Comparison of ENCODE assay signal across 10 mouse cellular contexts in genomic region chr11:59346166-59346910, GRCm38 (mm10). TPM values are rescaled to one million over a fixed set of nuclear protein-coding genes. Genes with fewer than 3 reads are reported as not detected.
A peak's percentile ranks its signal among the peaks of the same experiment; 100 is the strongest.
DNase-seq lines count a peak whose midpoint lies in the region; ATAC-seq lines count a peak whose summit lies in the region.
"Had no signal": no experiment of that assay in that cellular context is flagged by ENCODE, and none has a peak within 500 bp of the region (broad histone marks: within the 10 kb centered on the region; RNA-seq: fewer than 3 reads in every experiment).

No protein-coding gene starts in this region.

- H3K4me2 ChIP-seq in heart, embryonic 13.5 days: no peak overlapping the region
- no peak overlapping the region for H3K4me2 ChIP-seq in kidney, embryonic 14.5 days (replicated peaks; ENCODE audit: low read depth, low read length)
- H3K4me2 ChIP-seq: liver, embryonic 13.5 days; neural tube, embryonic 13.5 days had no signal

- no peak overlapping the region for H3K4me3 ChIP-seq in heart, embryonic 13.5 days
- H3K4me3 ChIP-seq in kidney, embryonic 14.5 days (ENCODE audit: low read length): no peak overlapping the region
- H3K4me3 ChIP-seq: liver, embryonic 13.5 days; neural tube, embryonic 13.5 days had no signal

- DNase-seq in adrenal gland, adult 2 months: peak; percentile 56
- DNase-seq in adrenal gland, adult 18-20 months (ENCODE audit: low spot score in 2 of 2): no peak
- peak; percentile 53 to 68 for DNase-seq in adrenal gland, postnatal 36 days
- peak; percentile 62 for DNase-seq in lung, postnatal 14 days
- DNase-seq in spleen, postnatal 36 days (ENCODE audit: low spot score in 2 of 2): no peak
- no peak for DNase-seq in kidney, postnatal 10 days
- DNase-seq: liver, embryonic 13.5 days had no signal

- H3K9ac ChIP-seq in heart, embryonic 13.5 days: 0 out of 2 replicates have a peak overlapping the region, but pooled peaks have one; percentile 2
- H3K9ac ChIP-seq in kidney, embryonic 14.5 days (ENCODE audit: low read depth, low read length): no peak overlapping the region
- H3K9ac ChIP-seq: liver, embryonic 13.5 days; neural tube, embryonic 13.5 days had no signal

- no peaks in the 10 kb centered on the region for H3K27me3 ChIP-seq in heart, embryonic 13.5 days (replicated peaks)
- no peaks in the 10 kb centered on the region for H3K27me3 ChIP-seq in kidney, embryonic 14.5 days (ENCODE audit: control insufficient read depth, insufficient read depth, low read length)
- H3K27me3 ChIP-seq: liver, embryonic 13.5 days; neural tube, embryonic 13.5 days had no signal

- no peaks in the 10 kb centered on the region for H3K9me3 ChIP-seq in heart, embryonic 13.5 days
- 0 out of 2 replicates have a peak, but pooled peaks cover 3% of the 10 kb centered on the region for H3K9me3 ChIP-seq in kidney, embryonic 14.5 days (ENCODE audit: control insufficient read depth, low read length)
- H3K9me3 ChIP-seq: liver, embryonic 13.5 days; neural tube, embryonic 13.5 days had no signal

- no peaks in the 10 kb centered on the region for H3K36me3 ChIP-seq in heart, embryonic 13.5 days
- H3K36me3 ChIP-seq in kidney, embryonic 14.5 days (ENCODE audit: control insufficient read depth, insufficient read depth, low read length): no peaks in the 10 kb centered on the region
- H3K36me3 ChIP-seq: liver, embryonic 13.5 days; neural tube, embryonic 13.5 days had no signal

- peaks cover 24% of the 10 kb centered on the region for H3K4me1 ChIP-seq in heart, embryonic 13.5 days
- peaks cover 12% of the 10 kb centered on the region; the same call in 1 of the 2 replicates for H3K4me1 ChIP-seq in kidney, embryonic 14.5 days (ENCODE audit: control insufficient read depth, insufficient read depth, low read length)
- H3K4me1 ChIP-seq: liver, embryonic 13.5 days had no signal

- 46% methylated on average over 11 of the region's 11 CpGs for WGBS in heart, embryonic 13.5 days
- 77% methylated on average over 11 of the region's 11 CpGs for WGBS in kidney, embryonic 14.5 days

- no peak for ATAC-seq in heart, embryonic 13.5 days (ENCODE audit: extremely low read depth, insufficient number of reproducible peaks, low FRiP score, low TSS enrichment)
- no peak for ATAC-seq in kidney, embryonic 14.5 days (ENCODE audit: low FRiP score, low TSS enrichment)

- peak overlapping the region; percentile 80 for H3K27ac ChIP-seq in heart, embryonic 13.5 days (replicated peaks)
- no peak overlapping the region for H3K27ac ChIP-seq in kidney, embryonic 14.5 days (ENCODE audit: low read depth, low read length)
- H3K27ac ChIP-seq: liver, embryonic 13.5 days; neural tube, embryonic 13.5 days had no signal

RNA-seq across cellular contexts. Expression of gene Prss38, which starts 29.1 kb away (rescaled TPM):
- total RNA-seq in adrenal gland, adult 2 months (2021): not detected
- not detected in 2 replicates for polyA plus RNA-seq in adrenal gland, adult 2 months (2012; rRNA removed)
- total RNA-seq in adrenal gland, adult 18-20 months (2021): not detected
- total RNA-seq in adrenal gland, postnatal 36 days (2021): not detected
- not detected in 2 replicates for polyA plus RNA-seq in heart, embryonic 13.5 days (2015; fragmentation: Nextera tagmentation; extraction: Ambion mirVana)
- polyA plus RNA-seq in kidney, embryonic 14.5 days (2014; fragmentation: Nextera tagmentation; extraction: Ambion mirVana): not detected in 2 replicates
- polyA plus RNA-seq: liver, embryonic 13.5 days; neural tube, embryonic 13.5 days had no signal

RNA-seq across cellular contexts. Expression of gene Wnt9a, which starts 39.6 kb away (rescaled TPM):
- total RNA-seq in adrenal gland, adult 2 months (2021): 1 to 10 TPM in 1 of 2 experiments, under 1 TPM in 1; 0.58 to 2.7 TPM
- polyA plus RNA-seq in adrenal gland, adult 2 months (2012; rRNA removed): 2.4 and 2.6 TPM in 2 replicates
- total RNA-seq in adrenal gland, adult 18-20 months (2021): 1 to 10 TPM in 1 of 2 experiments, under 1 TPM in 1; 0.80 to 1.1 TPM
- total RNA-seq in adrenal gland, postnatal 36 days (2021): 1 to 10 TPM; 1.3 to 1.5 TPM
- 2.8 and 2.9 TPM in 2 replicates for polyA plus RNA-seq in heart, embryonic 13.5 days (2015; fragmentation: Nextera tagmentation; extraction: Ambion mirVana)
- 0.64 and 0.85 TPM in 2 replicates for polyA plus RNA-seq in kidney, embryonic 14.5 days (2014; fragmentation: Nextera tagmentation; extraction: Ambion mirVana)

RNA-seq across cellular contexts. Expression of gene Wnt3a, which starts 55.8 kb away (rescaled TPM):
- total RNA-seq in adrenal gland, adult 2 months (2021): not detected
- not detected in 2 replicates for polyA plus RNA-seq in adrenal gland, adult 2 months (2012; rRNA removed)
- not detected for total RNA-seq in adrenal gland, adult 18-20 months (2021)
- not detected for total RNA-seq in adrenal gland, postnatal 36 days (2021)
- polyA plus RNA-seq in heart, embryonic 13.5 days (2015; fragmentation: Nextera tagmentation; extraction: Ambion mirVana): not detected in 2 replicates
- not detected in 2 replicates for polyA plus RNA-seq in kidney, embryonic 14.5 days (2014; fragmentation: Nextera tagmentation; extraction: Ambion mirVana)
- polyA plus RNA-seq: liver, embryonic 13.5 days had no signal

Comparison
In these comparisons a context has a peak if more than half of its experiments do, and no peak if none do; other contexts are left out.
1. DNase-seq: peak in adrenal gland, adult 2 months (single experiment), adrenal gland, postnatal 36 days (2 of 2) and lung, postnatal 14 days (single experiment); none in adrenal gland, adult 18-20 months (0 of 2), spleen, postnatal 36 days (0 of 2) and kidney, postnatal 10 days (single experiment).